14 mouse cellular contexts compared by ENCODE assay signal in the genomic region with DNA sequence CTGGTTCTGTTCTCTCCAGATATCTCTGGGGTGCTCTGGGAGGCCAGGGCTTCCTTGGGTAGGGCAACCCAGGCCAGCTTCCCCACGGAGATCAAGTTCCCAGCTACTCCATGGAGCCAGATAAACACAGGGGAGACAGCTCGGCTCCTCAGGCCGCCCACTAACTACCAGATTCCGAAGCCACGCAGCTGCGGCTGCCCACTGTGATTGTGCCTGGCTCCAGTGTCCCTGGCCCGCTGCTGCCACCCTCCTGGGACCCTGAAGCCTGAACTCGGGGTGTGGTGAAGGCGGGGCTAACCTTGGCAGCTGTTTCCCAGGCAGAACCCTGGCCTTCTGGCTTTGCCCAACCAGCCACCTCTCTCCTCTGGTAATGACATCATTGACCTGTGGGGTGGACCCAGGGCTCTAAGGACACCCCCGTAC.
A peak's percentile ranks its signal among the peaks of the same experiment; 100 is the strongest.
DNase-seq lines count a peak whose midpoint lies in the region; ATAC-seq and TF ChIP-seq lines count a peak whose summit lies in the region.
"Had no signal": no experiment of that assay in that cellular context is flagged by ENCODE, and none has a peak within 500 bp of the region (broad histone marks: within the 10 kb centered on the region; RNA-seq: fewer than 3 reads in every experiment).

No protein-coding gene starts in this region.

- H3K9ac ChIP-seq in stomach, embryonic 14.5 days (replicated peaks; ENCODE audit: low read depth, low read length): no peak overlapping the region
- no peak overlapping the region for H3K9ac ChIP-seq in stomach, postnatal 0 days (ENCODE audit: low read length)
- H3K9ac ChIP-seq in intestine, embryonic 16.5 days (ENCODE audit: low read depth, low read length): peak overlapping the region; percentile 33; the same call in 1 of the 2 replicates
- no peak overlapping the region for H3K9ac ChIP-seq in hindbrain, embryonic 11.5 days (ENCODE audit: low read depth, low read length)
- H3K9ac ChIP-seq: hindbrain, embryonic 13.5 days; liver, postnatal 0 days had no signal

- H3K4me2 ChIP-seq in stomach, embryonic 14.5 days (replicated peaks; ENCODE audit: low read depth, low read length): no peak overlapping the region
- H3K4me2 ChIP-seq in stomach, postnatal 0 days (replicated peaks; ENCODE audit: low read depth): no peak overlapping the region
- H3K4me2 ChIP-seq in intestine, embryonic 16.5 days (ENCODE audit: low read depth, low read length): no peak overlapping the region
- no peak overlapping the region for H3K4me2 ChIP-seq in hindbrain, embryonic 11.5 days (replicated peaks; ENCODE audit: low read depth, low read length)
- H3K4me2 ChIP-seq: heart, embryonic 11.5 days; hindbrain, embryonic 13.5 days had no signal

- H3K36me3 ChIP-seq in stomach, embryonic 14.5 days (ENCODE audit: control insufficient read depth, insufficient read depth, low read length): no peaks in the 10 kb centered on the region
- H3K36me3 ChIP-seq in stomach, postnatal 0 days (ENCODE audit: control insufficient read depth, insufficient read depth, low read length): no peaks in the 10 kb centered on the region
- no peaks in the 10 kb centered on the region for H3K36me3 ChIP-seq in intestine, embryonic 16.5 days (ENCODE audit: control insufficient read depth, insufficient read depth, low read length)
- H3K36me3 ChIP-seq in hindbrain, embryonic 11.5 days (ENCODE audit: control insufficient read depth, insufficient read depth, low read length): no peaks in the 10 kb centered on the region
- H3K36me3 ChIP-seq: hindbrain, embryonic 13.5 days had no signal

- H3K4me3 ChIP-seq in stomach, embryonic 14.5 days (ENCODE audit: low read depth, low read length): no peak overlapping the region
- H3K4me3 ChIP-seq in stomach, postnatal 0 days (ENCODE audit: low read depth, low read length): no peak overlapping the region
- no peak overlapping the region for H3K4me3 ChIP-seq in intestine, embryonic 16.5 days (ENCODE audit: low read length)
- no peak overlapping the region for H3K4me3 ChIP-seq in hindbrain, embryonic 11.5 days (ENCODE audit: low read depth, low read length)
- H3K4me3 ChIP-seq: hindbrain, embryonic 13.5 days; left cerebral cortex, adult 2 months had no signal

- TF ChIP-seq CTCF in stomach, postnatal 0 days (IDR thresholded peaks at IDR 0.05; ENCODE audit: low read depth): no peak

- TF ChIP-seq EP300 in stomach, postnatal 0 days (optimal IDR thresholded peaks at IDR 0.05): no peak

- no peaks in the 10 kb centered on the region for H3K9me3 ChIP-seq in stomach, embryonic 14.5 days (ENCODE audit: control insufficient read depth, low read depth, low read length)
- H3K9me3 ChIP-seq in stomach, postnatal 0 days (ENCODE audit: control insufficient read depth, low read length): no peaks in the 10 kb centered on the region
- H3K9me3 ChIP-seq in intestine, embryonic 16.5 days (ENCODE audit: control insufficient read depth, low read length): no peaks in the 10 kb centered on the region
- H3K9me3 ChIP-seq in hindbrain, embryonic 11.5 days (ENCODE audit: control insufficient read depth, low read length): no peaks in the 10 kb centered on the region
- H3K9me3 ChIP-seq: hindbrain, embryonic 13.5 days had no signal

- H3K4me1 ChIP-seq in stomach, embryonic 14.5 days (ENCODE audit: control insufficient read depth, insufficient read depth, low read length): peaks cover 30% of the 10 kb centered on the region
- no peaks in the 10 kb centered on the region; the same call in 1 of the 2 replicates for H3K4me1 ChIP-seq in stomach, postnatal 0 days (replicated peaks; ENCODE audit: control insufficient read depth, insufficient read depth)
- peaks cover 25% of the 10 kb centered on the region for H3K4me1 ChIP-seq in intestine, embryonic 16.5 days (ENCODE audit: control insufficient read depth, insufficient read depth, low read length)
- H3K4me1 ChIP-seq in hindbrain, embryonic 11.5 days (replicated peaks; ENCODE audit: control insufficient read depth, insufficient read depth, low read length): peaks cover 3% of the 10 kb centered on the region; the same call in 1 of the 2 replicates

- DNase-seq in heart, adult 11 months: peak; percentile 94
- DNase-seq in heart, adult 9 months (ENCODE audit: low spot score in 2 of 2): no peak
- DNase-seq in stomach, postnatal 0 days (ENCODE audit: low spot score): no peak
- no peak for DNase-seq in hindbrain, embryonic 11.5 days (ENCODE audit: low spot score)
- no peak for DNase-seq in spleen, postnatal 10 days (ENCODE audit: low spot score in 2 of 2)
- DNase-seq: cerebellum, adult 18-20 months; kidney, postnatal 14 days; liver, postnatal 0 days had no signal

- peak overlapping the region; percentile 27; the same call in 1 of the 2 replicates for H3K27ac ChIP-seq in stomach, embryonic 14.5 days (ENCODE audit: low read length)
- no peak overlapping the region for H3K27ac ChIP-seq in stomach, postnatal 0 days (replicated peaks)
- H3K27ac ChIP-seq in intestine, embryonic 16.5 days (ENCODE audit: low read length): peak overlapping the region; percentile 65; the same call in 1 of the 2 replicates
- no peak overlapping the region for H3K27ac ChIP-seq in hindbrain, embryonic 11.5 days (ENCODE audit: low read depth, low read length)
- H3K27ac ChIP-seq: hindbrain, embryonic 13.5 days; left cerebral cortex, adult 2 months had no signal

- no peak for ATAC-seq in stomach, embryonic 14.5 days (ENCODE audit: insufficient number of reproducible peaks, insufficient read depth, low FRiP score, low read depth)
- no peak for ATAC-seq in stomach, postnatal 0 days (ENCODE audit: low FRiP score, low TSS enrichment)
- ATAC-seq in intestine, embryonic 16.5 days: no peak
- ATAC-seq in erythroid progenitor cell, adult 5-6 weeks (replicated peaks; ENCODE audit: low FRiP score, poor library complexity, severe bottlenecking): no peak
- no peak for ATAC-seq in hindbrain, embryonic 11.5 days (ENCODE audit: low FRiP score)
- ATAC-seq: liver, postnatal 0 days had no signal

- WGBS in stomach, embryonic 14.5 days: 29% methylated on average over 10 of the region's 10 CpGs
- 37% methylated on average over 10 of the region's 10 CpGs for WGBS in stomach, postnatal 0 days
- 54% methylated on average over 10 of the region's 10 CpGs for WGBS in intestine, embryonic 16.5 days
- 47% methylated on average over 10 of the region's 10 CpGs for WGBS in hindbrain, embryonic 11.5 days

- no peaks in the 10 kb centered on the region for H3K27me3 ChIP-seq in stomach, embryonic 14.5 days (ENCODE audit: control insufficient read depth, insufficient read depth, low read length)
- no peaks in the 10 kb centered on the region for H3K27me3 ChIP-seq in stomach, postnatal 0 days (ENCODE audit: control insufficient read depth, insufficient read depth, low read length)
- no peaks in the 10 kb centered on the region for H3K27me3 ChIP-seq in intestine, embryonic 16.5 days (replicated peaks; ENCODE audit: control insufficient read depth, insufficient read depth, low read length)
- no peaks in the 10 kb centered on the region for H3K27me3 ChIP-seq in hindbrain, embryonic 11.5 days (ENCODE audit: control insufficient read depth, insufficient read depth, low read length)
- H3K27me3 ChIP-seq: hindbrain, embryonic 13.5 days had no signal

Comparison
In these comparisons a context has a peak if more than half of its experiments do, and no peak if none do; other contexts are left out.
1. H3K27ac ChIP-seq: peak in stomach, embryonic 14.5 days (single experiment) and intestine, embryonic 16.5 days (single experiment); none in stomach, postnatal 0 days (single experiment) and hindbrain, embryonic 11.5 days (single experiment).